Mouse (Mus musculus) urinary bladder, postnatal 36 days (tissue): Measurements from ENCODE around the gene Ociad2.
"Not testable (repeated sequence)": the region's sequence is repeated elsewhere in the genome, so short reads cannot be mapped to it uniquely, and the experiment has no call there.

Source experiments
- DNase-seq, 2 experiments: peaks; one replicate each; pipeline ENCODE4 v3.0.0; 2022; ENCODE audit warnings: low spot score in 2 of 2, mixed read lengths in 1 of 2

Gene Ociad2

GRCm38 (mm10) chr5:73353519-73353918, 12.7 kb upstream of the Ociad2 start:
- no peak for DNase-seq

GRCm38 (mm10) chr5:73351796-73352195, 11.0 kb upstream of the Ociad2 start:
- no peak for DNase-seq

GRCm38 (mm10) chr5:73349514-73349913, 8.7 kb upstream of the Ociad2 start:
- no peak for DNase-seq

- DNase-seq = no peak
Measured at GRCm38 (mm10) chr5:73345254-73345653, 4.4 kb upstream of the Ociad2 start.

- DNase-seq = peak in 1 of 2 experiments; percentile 55
Measured at GRCm38 (mm10) chr5:73344310-73344709, 3.5 kb upstream of the Ociad2 start.

DNA sequence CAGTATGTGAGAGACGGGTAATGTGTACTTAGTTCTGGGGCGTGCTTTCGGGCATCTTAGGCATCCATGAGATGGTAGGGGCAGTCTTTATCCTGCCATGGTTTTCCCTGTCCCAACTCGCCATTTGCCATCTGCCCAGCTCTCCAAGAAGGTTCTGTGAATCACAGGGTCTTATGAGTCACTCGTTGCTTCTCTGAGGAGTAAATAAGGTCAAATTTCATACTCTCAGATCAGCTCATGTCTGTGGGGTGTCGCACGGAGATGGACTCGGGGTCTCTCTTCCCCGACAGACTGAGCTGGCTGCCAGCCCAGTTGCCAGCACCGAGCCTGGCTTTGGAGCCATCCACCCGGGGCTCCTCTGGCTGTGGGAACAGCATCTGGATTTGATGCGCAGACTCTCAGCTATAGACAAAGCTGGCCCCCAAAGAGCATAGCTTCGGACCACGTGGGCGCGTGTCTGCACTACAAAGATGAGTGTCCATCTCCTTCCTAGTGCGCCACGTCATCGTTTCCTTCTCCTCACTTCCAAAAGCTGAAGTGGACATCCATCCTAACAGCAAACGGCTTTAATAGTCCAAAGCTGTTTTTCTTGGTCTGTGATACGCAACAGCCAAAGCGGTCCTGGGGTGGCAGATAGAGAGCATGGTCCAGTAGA, 2.0 kb upstream of the Ociad2 start:
- no peak for DNase-seq

- no peak for DNase-seq
Measured at GRCm38 (mm10) chr5:73339779-73340722, 777 bp downstream of the Ociad2 start.

DNA sequence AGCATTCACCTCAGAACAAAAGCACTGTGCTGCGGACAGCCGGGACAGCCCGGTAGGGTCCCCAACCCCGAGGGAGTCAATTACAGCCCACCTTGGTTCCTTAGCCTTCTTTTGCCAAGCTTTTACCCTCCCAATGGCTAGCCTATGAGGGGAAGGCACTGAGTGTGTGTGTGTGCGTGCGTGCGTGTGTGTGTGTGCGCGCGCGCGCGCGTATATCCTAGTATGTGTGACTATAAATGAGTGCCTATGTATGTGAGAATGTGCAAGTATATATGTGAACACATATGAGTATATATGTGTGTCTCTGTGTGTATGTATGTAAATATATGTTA, 2.0 kb downstream of the Ociad2 start:
- no peak for DNase-seq

- peak in 1 of 2 experiments; percentile 35 for DNase-seq
Measured at GRCm38 (mm10) chr5:73337961-73338831, 2.6 kb downstream of the Ociad2 start.

GRCm38 (mm10) chr5:73336448-73336847, 4.4 kb downstream of the Ociad2 start:
- no peak for DNase-seq

- DNase-seq = no peak
Measured at GRCm38 (mm10) chr5:73331002-73331401, 9.8 kb downstream of the Ociad2 start.

- DNase-seq = no peak
Measured at GRCm38 (mm10) chr5:73324526-73325170, 16.2 kb downstream of the Ociad2 start.

DNA sequence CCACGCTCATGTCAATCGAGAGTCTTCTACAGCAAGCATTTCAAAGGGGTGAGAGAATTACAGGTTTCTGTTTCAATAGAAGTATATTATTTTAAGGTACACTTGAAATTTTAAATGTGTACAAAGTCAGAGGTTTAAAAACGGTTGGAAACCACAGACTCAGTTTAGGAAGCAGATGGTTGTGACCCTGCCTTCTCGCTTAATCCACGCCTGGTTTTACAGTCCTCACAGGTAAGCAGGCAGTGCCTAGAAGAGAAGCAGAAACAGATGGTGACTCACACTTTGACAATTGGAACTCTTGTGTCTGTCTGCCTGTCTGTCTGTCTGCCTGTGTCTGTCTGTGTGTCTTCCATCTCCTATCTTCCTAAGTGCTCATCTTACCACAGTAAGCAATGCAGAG, 17.2 kb downstream of the Ociad2 start:
- no peak for DNase-seq

- not testable (repeated sequence) for DNase-seq
Measured at GRCm38 (mm10) chr5:73322684-73323083, 18.1 kb downstream of the Ociad2 start.

- no peak for DNase-seq
Measured at GRCm38 (mm10) chr5:73319306-73319705, 21.5 kb downstream of the Ociad2 start.

- DNase-seq = no peak
Measured at GRCm38 (mm10) chr5:73314654-73315053, 26.2 kb downstream of the Ociad2 start.

GRCm38 (mm10) chr5:73313591-73313990, 27.2 kb downstream of the Ociad2 start:
- no peak for DNase-seq

DNA sequence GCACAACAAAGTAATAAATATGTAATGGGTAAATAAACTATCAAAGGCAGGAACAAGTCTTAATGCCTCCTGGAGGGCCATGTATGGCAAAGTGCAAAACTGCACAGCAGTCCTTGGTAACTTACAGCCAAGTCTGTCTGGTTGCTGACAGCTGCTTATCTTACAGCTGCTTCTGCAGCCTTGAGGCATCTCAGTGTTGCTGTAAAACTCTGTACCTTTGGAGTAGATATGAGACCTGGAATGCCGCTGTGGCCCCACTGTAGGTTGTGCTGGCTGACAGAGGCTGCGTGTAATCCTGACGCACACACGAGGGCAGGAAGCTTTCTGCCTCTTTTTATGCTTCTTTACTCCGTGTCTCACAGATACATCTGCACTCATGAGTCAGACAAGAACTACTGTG, 29.4 kb downstream of the Ociad2 start:
- no peak for DNase-seq

DNA sequence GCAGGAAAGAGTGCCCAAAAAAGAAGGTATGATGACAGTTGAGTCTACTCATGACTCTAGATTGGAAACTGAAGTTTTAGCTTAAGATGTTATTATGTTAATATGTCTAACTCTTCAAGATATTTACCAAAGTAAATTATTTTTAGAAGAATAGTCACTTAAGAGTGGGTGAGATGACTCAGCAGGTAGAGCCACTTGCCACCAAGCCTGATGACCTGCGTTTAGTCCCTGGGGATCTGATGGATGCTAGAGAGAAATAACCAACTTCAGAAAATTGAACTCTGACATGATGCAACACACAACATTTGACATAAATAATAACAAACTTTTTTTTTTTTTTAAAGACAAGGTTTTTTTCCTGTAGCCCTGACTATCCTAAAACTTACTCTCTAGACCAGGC, 30.4 kb downstream of the Ociad2 start:
- no peak for DNase-seq

DNA sequence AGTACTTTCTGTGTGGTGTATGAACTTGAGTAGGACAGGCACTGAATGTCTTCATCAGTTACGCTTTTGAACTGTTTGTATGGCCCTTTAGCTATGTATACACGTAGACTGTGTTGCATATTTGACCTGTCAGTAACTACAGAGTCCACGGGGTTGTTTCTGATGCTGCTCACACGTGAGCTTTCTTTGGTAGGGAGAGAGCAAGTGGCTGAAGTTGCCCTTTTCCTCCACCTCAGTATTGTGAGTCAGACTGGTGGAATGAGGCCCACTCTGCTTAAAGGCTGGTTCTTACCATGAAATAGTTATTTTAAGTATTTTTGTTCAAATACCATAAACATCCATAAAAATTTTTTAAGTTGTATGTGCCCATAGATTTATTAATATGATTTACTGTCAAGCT, 31.3 kb downstream of the Ociad2 start:
- DNase-seq = no peak

DNA sequence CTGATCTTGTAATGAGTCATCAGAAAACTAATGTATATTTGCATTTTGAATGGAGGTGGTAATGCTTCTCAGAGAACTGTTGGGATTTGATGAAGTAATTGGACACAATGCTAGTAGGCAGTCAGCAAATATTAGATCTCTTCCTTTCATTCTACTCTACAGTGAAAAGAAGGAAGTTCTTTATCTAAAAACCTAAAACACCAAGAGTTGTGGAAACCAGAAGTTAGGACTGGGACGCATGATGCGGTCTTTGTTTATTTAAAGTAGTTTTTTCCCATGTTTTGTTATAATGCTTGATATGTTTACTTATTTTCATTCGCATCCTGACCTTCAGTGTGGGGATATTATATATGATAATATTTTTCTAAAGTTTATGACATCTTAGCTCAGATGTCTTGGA, 33.5 kb downstream of the Ociad2 start:
- no peak for DNase-seq

GRCm38 (mm10) chr5:73306486-73306885, 34.3 kb downstream of the Ociad2 start:
- DNase-seq = no peak
